Mouse (Mus musculus) R1 (cell line): ENCODE measurements around the gene Bcan.

Source experiments
- DNase-seq: peaks from one replicate; pipeline ENCODE4 v3.0.0-alpha.2; 2018; ENCODE audit warnings: low read depth, low spot score

Bcan gene

GRCm38 (mm10) chr3:88000181-88000580 is at the start of gene Bcan:
Gene Bcan, minus strand, starts transcription at chr3:88000230.
- DNase-seq = peak; percentile 80

GRCm38 (mm10) chr3:88049532-88049931 is 49.5 kb upstream of the Bcan start:
- DNase-seq = no peak

- DNase-seq = peak; percentile 98
These were observed 42.8 kb upstream of the Bcan start, which contains the start of gene Gpatch4 for GRCm38 (mm10) chr3:88042661-88043421. Gene Gpatch4, plus strand, starts transcription at chr3:88043108.

- DNase-seq = no peak
These were observed 35.7 kb upstream of the Bcan start for GRCm38 (mm10) chr3:88035561-88036293.

GRCm38 (mm10) chr3:88033506-88033905 is 33.5 kb upstream of the Bcan start:
- no peak for DNase-seq

GRCm38 (mm10) chr3:88030608-88031395 is 30.8 kb upstream of the Bcan start:
- DNase-seq = peak; percentile 75

GRCm38 (mm10) chr3:88027434-88028186 is 27.6 kb upstream of the Bcan start, which contains the start of gene Hapln2:
Gene Hapln2, minus strand, starts transcription at chr3:88027583.
- peak; percentile 70 for DNase-seq

GRCm38 (mm10) chr3:88026823-88027222 is 26.8 kb upstream of the Bcan start:
- no peak for DNase-seq

- no peak for DNase-seq
These were observed 23.4 kb upstream of the Bcan start for GRCm38 (mm10) chr3:88023192-88024074.

GRCm38 (mm10) chr3:88022322-88023191 is 22.5 kb upstream of the Bcan start:
- DNase-seq = peak; percentile 95

- peak; percentile 83 for DNase-seq
These were observed 10.7 kb upstream of the Bcan start for GRCm38 (mm10) chr3:88010634-88011265.

- peak; percentile 87 for DNase-seq
These were observed 6.1 kb upstream of the Bcan start for GRCm38 (mm10) chr3:88005822-88006786.

- DNase-seq = no peak
These were observed 2.4 kb upstream of the Bcan start for GRCm38 (mm10) chr3:88002291-88002976.

- DNase-seq = no peak
These were observed 976 bp upstream of the Bcan start for GRCm38 (mm10) chr3:88000816-88001595.

GRCm38 (mm10) chr3:87999243-87999895 is 661 bp downstream of the Bcan start:
- peak; percentile 55 for DNase-seq

- DNase-seq = no peak
These were observed 1.3 kb downstream of the Bcan start for GRCm38 (mm10) chr3:87998747-87999146.
